Mouse (Mus musculus) WW6 (cell line): ENCODE measurements around the gene Rufy1.

Source experiments
- DNase-seq: peaks from one replicate; pipeline ENCODE4 v3.0.0-alpha.2; 2013; ENCODE audit warnings: low read depth, low spot score

The Rufy1 gene

DNA sequence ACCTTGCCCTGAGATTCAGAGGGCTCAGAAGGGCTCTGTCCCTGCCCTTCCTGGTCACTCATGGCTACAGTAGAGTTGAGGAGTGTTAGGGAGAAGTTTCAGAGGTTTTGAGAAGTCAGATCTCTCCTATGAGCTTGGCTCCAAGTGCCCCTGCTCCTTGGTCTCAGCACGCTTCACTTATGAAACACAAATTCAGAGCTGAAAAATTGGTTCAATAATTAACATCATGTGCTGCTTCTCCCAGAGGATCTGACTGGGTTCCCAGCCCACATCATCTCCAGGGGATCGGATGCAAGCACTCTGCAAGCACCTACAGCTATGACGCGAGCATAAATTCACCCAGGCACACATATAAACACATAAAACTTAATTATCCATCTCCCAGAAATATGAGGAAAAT lies 4.9 kb downstream of the Rufy1 start:
- DNase-seq, result no peak

DNA sequence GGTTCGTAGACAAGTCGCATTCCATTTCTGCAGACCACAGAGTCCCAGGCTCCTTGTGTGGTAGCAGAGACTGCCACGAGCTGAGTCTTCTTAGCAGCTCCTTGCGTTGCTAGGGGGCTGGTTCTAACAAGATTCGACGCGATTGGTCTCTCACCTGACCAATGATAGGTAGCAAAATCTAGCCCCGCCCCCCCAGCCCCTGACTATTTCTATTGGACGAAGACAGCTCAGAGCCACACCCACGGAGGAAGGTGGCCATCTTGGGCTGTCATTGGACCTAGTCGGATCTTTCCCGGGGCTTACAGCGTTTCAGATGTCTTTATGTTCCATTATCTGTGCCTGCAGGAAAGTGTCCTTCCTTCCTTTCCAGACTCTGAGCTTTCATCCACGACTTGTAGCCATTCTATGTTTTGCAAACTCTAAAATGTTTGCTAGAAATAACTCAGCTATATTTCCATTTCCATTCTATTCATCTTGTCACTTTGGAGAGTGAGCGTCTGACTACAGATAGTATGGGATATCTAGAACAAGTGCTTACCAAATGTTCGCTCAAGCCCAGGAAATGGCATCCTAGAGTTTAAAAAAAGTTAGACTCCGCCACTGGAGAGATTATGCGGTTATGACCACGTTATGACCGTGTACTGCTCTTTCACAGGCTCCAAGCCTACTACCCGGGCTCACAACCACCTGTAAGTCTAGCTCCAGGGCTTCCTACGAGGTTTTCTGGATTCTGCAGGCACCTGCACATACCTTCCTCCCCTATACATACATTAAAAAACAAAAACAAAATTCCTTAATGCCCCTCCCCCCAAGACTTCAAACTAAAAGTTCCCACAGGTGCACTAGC lies 8.8 kb downstream of the Rufy1 start:
- peak; percentile 91 for DNase-seq

DNA sequence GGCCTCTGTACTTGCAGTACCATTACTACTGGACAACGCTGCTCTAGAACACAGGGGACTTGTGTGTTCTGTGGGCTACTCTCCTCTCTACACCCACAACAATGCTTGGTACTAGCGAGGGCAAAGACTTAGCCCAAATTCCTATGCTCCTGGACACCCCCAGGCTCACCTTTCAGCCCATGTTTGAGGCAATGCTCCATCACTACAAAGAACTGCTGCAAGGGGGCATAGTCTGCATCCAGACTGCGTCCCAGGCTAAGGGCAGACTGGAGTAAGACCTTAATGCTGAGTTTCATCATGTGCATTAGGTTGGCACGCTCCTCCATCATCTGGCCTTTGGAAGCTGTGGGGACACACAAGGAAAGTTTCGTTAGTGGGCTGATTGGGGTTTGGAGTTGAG lies 9.5 kb downstream of the Rufy1 start:
- DNase-seq, result no peak

DNA sequence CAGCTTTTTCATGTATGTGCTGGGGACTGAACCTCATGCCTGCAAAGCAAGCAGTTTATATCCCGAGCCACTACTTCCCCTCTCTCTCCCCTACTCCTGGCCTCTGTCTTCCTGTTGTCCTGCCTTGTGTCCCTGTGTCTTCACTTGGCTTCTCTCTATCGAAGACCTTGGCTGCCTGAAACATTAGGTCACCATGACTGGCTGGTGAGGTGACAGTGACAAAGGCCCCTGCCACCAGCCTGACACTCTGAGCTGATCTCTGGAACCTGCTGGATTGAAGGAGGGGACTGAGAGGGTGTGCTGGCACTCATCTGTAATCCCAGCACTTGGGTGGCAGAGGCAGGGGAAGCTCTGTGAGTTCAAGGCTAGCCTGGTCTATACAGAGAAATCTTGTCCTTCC lies 13.1 kb downstream of the Rufy1 start:
- no peak for DNase-seq

DNA sequence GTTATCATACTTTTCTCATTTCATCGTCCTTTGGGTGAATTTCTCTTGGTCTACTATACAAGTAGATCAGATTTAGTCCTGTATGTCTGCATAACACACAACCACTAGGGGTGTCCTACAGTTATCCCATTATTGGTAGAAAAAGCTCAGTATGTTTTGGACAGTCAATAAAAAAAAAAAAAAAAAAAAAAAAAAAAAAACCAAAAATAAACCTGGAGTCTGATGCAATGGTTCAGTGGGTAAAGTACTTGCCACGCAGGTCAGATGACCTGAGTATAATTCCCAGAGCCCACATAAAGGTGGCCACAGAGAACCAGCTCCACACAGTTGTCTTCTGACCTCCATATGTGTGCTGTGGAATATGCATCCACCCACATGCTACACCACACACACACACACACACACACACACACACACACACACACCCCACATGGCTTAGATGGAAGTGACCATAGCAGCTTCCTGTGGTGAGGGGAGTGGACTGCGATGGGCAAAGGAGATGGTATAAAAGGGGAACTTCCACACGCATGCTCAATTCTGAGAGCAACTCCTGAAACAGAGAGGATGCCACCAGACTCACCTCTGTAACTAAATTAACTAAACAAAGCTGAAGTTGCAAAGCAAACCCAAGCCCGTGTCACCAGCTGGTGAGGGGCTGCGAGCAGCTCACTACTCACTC lies 15.2 kb downstream of the Rufy1 start:
- no peak for DNase-seq

DNA sequence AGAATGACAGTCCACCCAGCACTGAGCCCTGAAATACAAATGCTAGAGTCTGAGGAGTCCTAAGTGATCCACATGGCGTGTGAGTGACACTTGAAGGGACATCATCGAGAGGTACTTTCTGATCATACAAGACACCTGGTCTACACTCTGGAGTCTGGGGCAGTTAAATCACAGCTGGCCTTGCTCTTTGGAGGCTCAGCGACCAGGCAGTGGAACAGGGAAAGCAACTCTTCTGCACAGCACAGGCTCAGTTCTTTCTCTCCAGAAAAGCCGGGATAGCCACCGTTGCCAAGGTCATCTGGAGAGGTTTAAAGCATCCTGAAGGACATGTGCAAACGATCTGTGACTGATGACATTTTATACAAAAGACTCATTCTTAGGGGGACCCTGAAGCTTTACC lies 23.7 kb downstream of the Rufy1 start:
- no peak for DNase-seq

DNA sequence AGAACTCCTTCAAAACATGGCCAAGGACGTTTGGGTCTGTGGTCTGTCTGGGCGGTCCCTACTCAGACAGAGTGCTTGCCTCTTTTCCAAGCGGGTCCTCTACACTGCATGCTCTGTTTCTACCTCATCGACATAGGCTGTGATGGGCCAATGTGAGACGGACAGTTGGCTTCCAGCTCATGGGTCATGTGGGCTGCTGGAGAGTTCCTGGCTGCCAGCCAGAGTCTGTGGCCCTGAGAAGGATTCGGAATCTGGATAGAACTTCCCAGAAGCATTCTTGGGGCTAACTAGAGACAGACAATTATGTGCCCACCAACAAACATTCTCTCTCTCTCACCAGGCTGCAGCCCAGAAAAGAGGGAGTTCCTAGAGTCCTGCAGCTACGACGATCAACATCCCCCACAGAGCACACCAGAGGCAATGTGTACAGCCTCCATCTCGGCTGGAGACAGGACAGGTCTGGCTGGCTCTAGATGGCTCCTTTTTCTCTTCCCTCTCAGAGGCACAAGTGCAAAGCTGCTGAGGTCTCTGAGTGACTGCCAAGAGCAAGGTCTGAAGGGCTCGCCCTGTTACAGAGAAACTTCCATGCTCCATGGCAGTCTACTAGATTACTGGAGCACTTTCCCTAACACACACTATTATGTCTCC lies 27.4 kb downstream of the Rufy1 start:
- DNase-seq, result no peak

DNA sequence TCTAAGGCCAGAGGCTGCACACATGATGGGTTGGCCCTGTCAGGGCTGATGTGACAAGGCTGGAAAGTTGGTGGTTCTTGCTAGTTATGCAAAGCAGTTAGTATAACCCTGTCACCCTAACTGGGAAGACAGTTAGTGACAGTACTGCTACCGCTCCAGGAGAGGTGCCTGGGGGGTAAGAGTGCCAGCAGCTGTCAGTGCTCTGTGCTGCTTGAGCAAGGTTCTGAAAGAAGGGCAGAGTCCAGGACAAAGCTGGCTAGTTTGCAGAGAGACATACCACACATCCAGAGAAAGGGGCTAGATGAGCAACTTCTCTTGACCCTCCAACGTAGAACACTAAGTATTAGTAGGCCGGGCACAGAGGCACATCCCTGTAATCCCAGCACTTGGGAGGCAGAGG lies 28.4 kb downstream of the Rufy1 start:
- DNase-seq, result no peak

DNA sequence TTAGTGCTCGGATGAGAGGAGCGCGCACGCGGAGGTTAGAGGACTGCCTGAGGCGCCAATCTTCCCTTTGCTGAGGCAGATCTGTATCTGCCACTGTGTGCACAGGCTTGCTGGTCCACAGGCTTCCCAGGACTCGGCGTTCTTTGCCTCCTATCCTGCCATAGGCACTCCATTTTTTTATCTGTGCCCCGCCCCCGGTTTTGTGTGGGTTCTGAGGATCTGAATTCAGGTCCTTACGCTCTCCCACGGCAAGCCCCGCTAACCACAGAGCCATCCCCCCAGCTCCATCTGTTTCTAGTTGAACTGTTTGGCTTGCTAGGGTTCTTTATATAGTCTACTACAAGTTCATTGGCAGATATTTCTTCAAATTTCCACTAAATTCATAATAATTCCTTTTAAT lies 32.1 kb downstream of the Rufy1 start:
- DNase-seq, result no peak

DNA sequence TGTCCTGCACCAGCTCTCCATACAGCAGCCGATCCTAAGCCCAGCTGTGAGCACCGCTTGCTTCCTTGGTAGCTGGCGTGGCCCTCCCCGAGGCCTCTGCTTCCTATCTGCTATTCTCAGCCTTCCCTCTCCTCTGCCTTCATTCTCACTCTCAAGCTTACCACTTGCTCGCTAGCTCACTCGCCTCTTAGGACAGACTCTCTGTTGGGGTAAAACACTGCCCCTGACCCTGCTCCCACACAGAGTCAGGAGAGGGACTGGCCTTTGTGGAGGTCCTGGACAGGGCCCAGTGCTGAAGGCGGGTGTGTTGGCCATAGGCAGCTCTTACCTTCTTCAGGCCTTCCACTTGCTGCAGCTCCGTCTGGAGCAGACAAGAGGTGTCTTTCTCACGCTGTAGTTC lies 33.6 kb downstream of the Rufy1 start:
- no peak for DNase-seq

DNA sequence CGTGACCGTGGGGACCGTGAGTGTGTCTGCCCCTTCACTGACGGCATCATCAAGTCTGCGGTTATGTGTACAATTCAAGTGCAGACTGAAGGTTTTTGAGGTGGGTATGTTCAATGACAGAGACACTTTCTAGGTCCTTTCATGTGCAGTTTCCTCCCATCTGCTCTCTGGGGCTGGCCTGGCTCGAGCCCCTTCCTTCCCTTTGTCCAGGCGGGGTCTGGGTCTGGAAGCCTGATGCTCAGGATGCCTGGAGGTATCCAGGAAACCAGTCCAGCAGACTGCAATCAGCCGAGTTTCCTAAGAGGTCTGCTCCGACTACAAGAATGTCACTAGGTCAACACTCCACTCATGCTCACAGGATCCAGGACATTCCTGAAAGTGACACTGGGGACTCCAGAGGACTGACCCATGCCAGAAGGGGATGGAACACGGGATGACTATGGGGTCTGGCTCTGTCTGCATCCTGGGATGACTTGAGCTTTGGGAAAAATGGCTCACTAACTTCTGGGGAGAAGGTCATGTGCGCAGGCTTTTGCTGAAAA lies 34.1 kb downstream of the Rufy1 start:
- no peak for DNase-seq

DNA sequence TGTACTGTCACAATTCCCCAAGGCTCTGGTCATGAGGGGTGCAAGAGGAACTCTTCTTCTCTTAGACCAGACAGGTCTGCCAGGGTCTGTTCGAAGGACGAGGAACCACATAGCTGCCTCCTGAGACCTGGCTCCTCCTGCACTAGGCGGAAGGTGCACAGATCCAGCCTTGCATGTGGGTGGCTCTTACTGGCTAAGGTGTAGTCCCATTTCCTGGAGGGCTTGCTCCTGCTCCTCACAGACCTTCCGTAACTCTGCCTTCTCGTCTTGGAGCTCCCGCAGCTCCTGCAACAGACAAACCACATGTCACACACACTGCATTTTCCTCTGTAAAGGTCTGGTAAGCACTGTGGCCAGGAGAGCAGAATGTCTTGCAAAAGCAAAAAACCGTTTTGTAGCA lies 36.2 kb downstream of the Rufy1 start:
- DNase-seq, result no peak

DNA sequence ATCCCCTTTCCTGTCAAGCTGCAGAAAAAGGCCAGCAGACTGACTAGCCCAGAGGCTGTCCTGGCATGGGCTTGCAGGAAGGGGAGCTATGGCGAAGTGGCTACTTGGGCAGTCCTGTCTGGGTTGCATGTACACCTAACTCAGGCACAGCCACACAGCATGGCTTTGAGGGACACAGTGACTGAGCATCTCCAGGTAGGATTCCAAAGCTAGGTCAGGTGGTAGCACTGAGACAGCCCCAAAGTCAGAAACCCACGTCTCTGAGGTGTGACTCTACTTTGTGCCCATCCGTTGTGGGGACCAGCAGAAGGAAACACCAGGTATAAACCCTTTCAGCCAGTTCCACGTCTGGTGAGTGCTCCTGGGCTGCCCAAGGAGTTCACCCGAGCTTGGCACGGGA lies 37.6 kb downstream of the Rufy1 start:
- DNase-seq, result no peak

DNA sequence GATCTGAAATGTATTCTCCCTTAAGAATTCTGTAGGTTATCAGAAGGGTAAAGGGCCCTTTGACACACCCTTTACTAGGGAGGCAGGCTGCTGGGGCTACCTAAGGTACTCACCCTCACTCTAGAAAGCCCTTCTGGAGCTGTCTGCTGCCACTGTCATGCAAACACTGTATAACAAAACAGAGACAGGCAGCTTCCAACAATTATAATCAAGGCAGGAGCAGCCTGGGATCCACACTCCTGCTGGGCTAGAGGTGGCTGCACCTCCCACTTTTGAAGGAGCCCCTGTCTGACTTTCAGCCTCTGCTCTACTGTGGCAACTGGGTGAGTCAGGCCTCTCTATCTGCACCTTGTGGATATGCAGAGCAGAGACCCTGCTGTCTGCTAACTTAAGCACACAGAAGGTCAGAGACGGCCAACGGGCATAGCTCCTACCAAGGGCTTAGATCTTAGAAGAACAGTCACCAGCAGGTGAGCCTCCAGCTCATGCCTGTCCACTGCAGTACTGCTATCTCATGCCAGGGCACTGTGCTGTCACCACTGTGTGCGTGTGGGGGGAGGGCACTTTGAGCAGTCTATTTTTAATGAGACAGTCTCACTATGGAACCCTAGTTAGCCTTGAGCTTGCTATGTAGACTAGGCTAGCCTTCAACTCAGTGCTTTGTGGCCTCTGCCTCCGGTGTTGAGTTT lies 39.5 kb downstream of the Rufy1 start:
- no peak for DNase-seq

DNA sequence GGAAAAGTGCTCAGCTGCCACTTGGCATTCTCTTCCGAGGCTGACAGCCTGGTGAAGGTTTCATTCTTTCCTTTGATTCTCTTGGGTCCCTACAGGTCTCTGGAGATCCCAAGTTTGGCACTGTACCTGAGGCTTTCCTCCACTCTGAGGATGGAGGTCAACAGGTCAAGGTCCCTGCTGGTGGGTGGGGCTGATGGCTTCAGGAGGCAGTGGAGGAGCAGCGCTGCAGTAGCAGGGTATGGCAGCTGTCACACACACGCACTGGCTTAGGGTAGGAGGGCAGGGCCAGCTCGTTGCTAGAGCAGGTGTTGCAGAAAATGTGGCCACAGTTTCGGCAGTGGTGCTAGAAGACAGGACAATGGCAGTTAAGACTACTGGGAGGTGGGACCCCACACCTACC lies 41.3 kb downstream of the Rufy1 start:
- no peak for DNase-seq

DNA sequence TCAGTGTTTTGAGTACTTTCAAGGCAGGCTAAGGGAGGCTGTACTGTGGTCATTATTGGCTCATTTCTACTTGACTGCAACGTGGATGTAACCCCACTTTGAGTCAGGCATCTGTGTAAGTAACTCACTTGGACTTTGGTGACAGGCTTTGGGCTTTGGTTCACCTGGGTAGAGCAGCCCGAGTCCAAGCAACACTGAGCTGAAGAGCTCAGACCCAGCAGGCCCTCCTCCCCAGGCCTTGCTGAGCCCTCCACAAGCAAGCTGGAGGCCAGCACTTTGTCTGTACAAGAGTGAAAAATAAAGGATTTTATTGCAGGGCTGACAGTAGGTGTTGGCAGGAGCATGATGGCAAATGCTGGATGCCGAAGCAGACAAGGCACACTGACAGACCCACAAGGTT lies 41.9 kb downstream of the Rufy1 start:
- DNase-seq, result no peak

DNA sequence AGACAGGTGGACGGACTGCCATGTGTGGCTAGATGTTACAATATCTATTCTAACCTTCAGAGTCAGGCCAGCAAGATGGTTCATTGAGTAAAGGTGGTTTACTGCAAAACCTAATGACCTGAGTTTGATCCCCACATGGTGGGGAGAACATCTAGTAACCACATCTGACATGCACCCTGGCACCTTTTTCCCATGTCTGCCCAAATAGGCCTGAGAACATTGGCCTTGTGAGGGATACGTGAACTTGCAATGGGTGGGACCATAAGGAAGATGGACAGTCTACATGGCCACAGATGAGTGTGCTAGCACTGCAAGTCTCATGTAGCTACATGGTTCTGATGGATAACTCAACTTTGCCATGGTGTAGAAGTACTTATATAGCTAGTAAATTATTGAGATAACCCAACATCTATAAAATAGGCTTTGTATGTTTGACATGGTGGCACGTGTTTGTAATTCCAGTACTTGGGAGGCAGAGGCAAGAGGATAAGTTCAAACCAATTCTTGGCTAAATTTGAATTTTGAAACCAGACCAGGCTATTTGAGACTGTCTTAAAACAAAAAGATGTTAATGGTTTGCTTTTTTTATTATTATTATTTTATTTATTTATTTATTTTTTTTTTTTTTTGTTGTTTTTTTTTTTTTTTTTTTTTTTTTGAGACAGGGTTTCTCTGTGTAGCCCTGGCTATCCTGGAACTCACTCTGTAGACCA lies 42.6 kb downstream of the Rufy1 start:
- no peak for DNase-seq

DNA sequence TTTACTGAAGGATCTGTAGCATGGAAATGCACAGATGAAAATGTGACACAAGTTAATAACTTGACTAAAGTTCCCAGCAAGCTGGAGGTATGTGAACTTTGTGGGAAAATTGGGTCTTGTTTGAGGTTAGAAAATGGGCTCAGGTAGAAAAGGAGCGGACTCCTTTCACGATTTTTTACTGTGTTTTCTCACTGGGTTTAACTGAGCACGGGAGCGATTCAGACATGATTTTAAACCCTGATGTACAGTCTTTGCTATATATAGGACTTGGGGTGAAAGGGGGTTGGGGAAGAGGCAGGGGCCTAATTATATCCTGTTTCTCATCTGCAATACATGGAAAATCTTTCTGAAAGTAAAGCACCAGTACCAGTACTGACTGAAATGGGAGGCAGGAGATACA lies 43.2 kb downstream of the Rufy1 start:
- DNase-seq, result no peak

DNA sequence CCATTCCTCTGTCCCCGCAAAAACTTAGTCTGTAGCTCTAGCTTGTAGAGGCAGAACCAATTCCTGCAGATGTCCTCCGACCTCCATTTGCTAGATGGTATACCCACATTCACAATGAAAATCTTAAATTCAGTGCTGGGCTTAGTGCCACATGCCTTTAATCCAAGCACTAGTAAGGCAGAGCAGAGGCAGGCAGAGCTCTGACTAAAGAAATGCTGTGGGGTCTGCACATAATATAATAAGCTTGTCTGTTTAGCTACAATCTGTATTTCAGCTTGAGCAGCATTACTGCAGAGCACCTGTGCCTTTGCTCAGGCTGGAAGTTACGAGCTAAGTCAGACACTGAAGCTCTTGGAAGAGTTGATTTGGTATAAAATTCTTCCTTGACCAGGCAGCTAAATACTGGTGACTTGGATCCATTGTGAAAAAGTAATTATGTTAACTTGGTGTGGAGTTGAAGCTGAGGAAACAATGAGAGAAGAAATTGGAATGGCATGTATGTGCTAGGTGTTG lies 43.7 kb downstream of the Rufy1 start:
- DNase-seq, result no peak

DNA sequence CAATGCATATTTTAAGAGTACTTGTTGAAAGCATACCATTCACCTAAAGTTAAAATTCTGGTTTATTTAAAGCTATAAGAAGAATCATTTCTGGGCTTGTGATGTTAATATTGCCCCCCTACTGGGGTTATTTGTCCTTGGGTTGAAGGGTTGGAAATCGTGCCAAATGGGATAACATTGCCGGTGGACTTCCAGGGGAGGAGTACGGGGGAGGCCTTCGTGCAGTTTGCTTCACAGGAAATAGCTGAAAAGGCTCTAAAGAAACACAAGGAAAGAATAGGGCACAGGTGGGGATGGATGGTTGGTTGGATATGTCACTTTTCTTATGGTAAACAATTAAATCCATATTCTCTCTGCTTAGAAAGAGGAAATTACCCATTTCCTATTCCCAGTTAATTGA lies 49.6 kb downstream of the Rufy1 start:
- no peak for DNase-seq
